Mouse (Mus musculus) layer of hippocampus, adult 8-10 months (tissue): ENCODE measurements at regions not wholly inside any gene's neighbourhood (a gene's known extent, or its start where the extent isn't known, plus 50 kb on each side); places are given as distances from the start of the nearest gene placed in this dataset.

Source experiments
- DNase-seq, 2 experiments: peaks; one replicate each; pipeline ENCODE4 v3.0.0; 2022; ENCODE audit warnings: low spot score in 2 of 2

- no peak for DNase-seq
Observed at GRCm38 (mm10) chr11:19227716-19228115, 208.9 kb upstream of the Meis1 start.

GRCm38 (mm10) chr11:19246390-19247114 lies 227.8 kb upstream of the Meis1 start:
- DNase-seq = no peak

GRCm38 (mm10) chr11:19253605-19254004 lies 234.8 kb upstream of the Meis1 start:
- DNase-seq = no peak

GRCm38 (mm10) chr11:19254183-19254582 lies 235.4 kb upstream of the Meis1 start:
- no peak for DNase-seq

GRCm38 (mm10) chr11:19257549-19257948 lies 238.8 kb upstream of the Meis1 start:
- DNase-seq = no peak

- no peak for DNase-seq
Observed at GRCm38 (mm10) chr11:19262832-19263231, 244.0 kb upstream of the Meis1 start.

GRCm38 (mm10) chr11:19264798-19265671 lies 246.2 kb upstream of the Meis1 start:
- DNase-seq = no peak

- no peak for DNase-seq
Observed at GRCm38 (mm10) chr11:19265672-19265972, 246.8 kb upstream of the Meis1 start.

- no peak for DNase-seq
Observed at GRCm38 (mm10) chr11:19290971-19291370, 272.2 kb upstream of the Meis1 start.

- DNase-seq = no peak
Observed at GRCm38 (mm10) chr11:19299411-19299810, 280.6 kb upstream of the Meis1 start.

GRCm38 (mm10) chr11:19306687-19307086 lies 287.9 kb upstream of the Meis1 start:
- no peak for DNase-seq

GRCm38 (mm10) chr11:19330685-19331239 lies 312.0 kb upstream of the Meis1 start:
- DNase-seq = no peak

- DNase-seq = no peak
Observed at GRCm38 (mm10) chr11:19332274-19332673, 313.5 kb upstream of the Meis1 start.

GRCm38 (mm10) chr11:19332727-19333126 lies 313.9 kb upstream of the Meis1 start:
- no peak for DNase-seq

- DNase-seq = no peak
Observed at GRCm38 (mm10) chr11:19333908-19334487, 315.2 kb upstream of the Meis1 start.

GRCm38 (mm10) chr11:19335384-19335783 lies 316.6 kb upstream of the Meis1 start:
- no peak for DNase-seq

GRCm38 (mm10) chr11:19339721-19340317 lies 321.0 kb upstream of the Meis1 start:
- no peak for DNase-seq

GRCm38 (mm10) chr11:19340889-19341288 lies 322.1 kb upstream of the Meis1 start:
- no peak for DNase-seq

GRCm38 (mm10) chr11:19341379-19341778 lies 322.6 kb upstream of the Meis1 start:
- DNase-seq = no peak

GRCm38 (mm10) chr11:19342803-19343202 lies 324.0 kb upstream of the Meis1 start:
- DNase-seq = no peak

GRCm38 (mm10) chr11:19346276-19346826 lies 327.6 kb upstream of the Meis1 start:
- DNase-seq = no peak
